ENCODE assay signal across 17 mouse cellular contexts in the genomic region with DNA sequence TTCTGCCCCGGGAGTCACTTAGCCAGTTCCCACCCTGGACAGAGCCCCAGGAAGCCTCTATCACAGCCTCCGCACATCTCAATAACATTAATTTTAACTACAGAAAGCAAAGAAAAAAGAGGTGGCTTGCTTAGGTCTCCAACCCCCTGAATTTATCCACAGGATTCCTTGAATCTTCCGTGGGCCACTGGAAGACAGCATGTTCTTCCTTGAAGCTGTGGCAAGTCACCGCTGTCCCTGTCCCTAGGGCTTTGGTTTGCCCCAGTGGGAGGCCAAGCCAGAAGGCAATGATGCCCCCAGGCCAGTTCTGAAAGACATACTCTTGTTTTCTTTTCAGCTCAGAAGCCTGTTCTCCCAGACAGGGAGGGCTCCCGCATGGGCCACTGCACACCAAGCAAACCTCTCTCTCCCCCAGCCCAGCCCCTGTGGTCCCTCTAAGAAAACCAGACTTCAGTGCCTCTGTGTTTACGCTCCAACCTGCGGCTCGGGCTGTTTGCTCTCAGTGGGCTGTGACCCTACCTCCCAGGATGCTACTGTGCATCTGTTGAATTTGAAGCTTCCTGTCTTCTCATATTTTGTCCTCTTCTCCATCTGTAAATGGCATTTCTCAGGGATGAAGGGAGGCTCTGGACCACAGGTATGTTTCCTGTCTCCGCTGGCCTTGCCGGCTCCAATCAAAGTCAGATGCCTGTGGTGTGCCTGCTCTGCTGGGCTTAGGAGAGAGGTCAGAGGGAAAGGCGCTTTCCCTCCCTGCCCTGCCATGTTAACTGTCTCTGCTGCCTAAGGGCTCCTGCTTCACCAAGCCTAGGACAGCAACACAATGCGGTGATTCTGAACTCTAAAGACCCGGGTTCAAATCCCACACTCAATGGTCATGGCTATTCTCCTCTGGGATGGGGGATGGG.
DNase-seq lines count a peak whose midpoint lies in the region; ATAC-seq and TF ChIP-seq lines count a peak whose summit lies in the region.
"Had no signal": no experiment of that assay in that cellular context is flagged by ENCODE, and none has a peak within 500 bp of the region (broad histone marks: within the 10 kb centered on the region; RNA-seq: fewer than 3 reads in every experiment).

No protein-coding gene starts in this region.

- WGBS in hindbrain, embryonic 10.5 days = 30% methylated on average over 13 of the region's 13 CpGs
- 35% methylated on average over 13 of the region's 13 CpGs for WGBS in hindbrain, embryonic 14.5 days
- WGBS in midbrain, embryonic 12.5 days = 19% methylated on average over 13 of the region's 13 CpGs
- WGBS in midbrain, embryonic 15.5 days = 29% methylated on average over 13 of the region's 13 CpGs
- WGBS in hindbrain, postnatal 0 days = 52% methylated on average over 13 of the region's 13 CpGs

- TF ChIP-seq CTCF in hindbrain, postnatal 0 days (IDR thresholded peaks at IDR 0.05; ENCODE audit: low read depth) = no peak

- no peaks in the 10 kb centered on the region for H3K36me3 ChIP-seq in hindbrain, embryonic 10.5 days
- no peaks in the 10 kb centered on the region for H3K36me3 ChIP-seq in hindbrain, embryonic 14.5 days (replicated peaks; ENCODE audit: control insufficient read depth, insufficient read depth)
- no peaks in the 10 kb centered on the region for H3K36me3 ChIP-seq in midbrain, embryonic 12.5 days
- no peaks in the 10 kb centered on the region for H3K36me3 ChIP-seq in midbrain, embryonic 15.5 days (replicated peaks)
- no peaks in the 10 kb centered on the region for H3K36me3 ChIP-seq in hindbrain, postnatal 0 days (ENCODE audit: insufficient read depth, low read length)
- H3K36me3 ChIP-seq: limb, embryonic 15.5 days had no signal

- no peak overlapping the region for H3K9ac ChIP-seq in hindbrain, embryonic 14.5 days
- no peak overlapping the region for H3K9ac ChIP-seq in midbrain, embryonic 12.5 days (replicated peaks)
- no peak overlapping the region for H3K9ac ChIP-seq in midbrain, embryonic 15.5 days
- no peak overlapping the region for H3K9ac ChIP-seq in hindbrain, postnatal 0 days (replicated peaks; ENCODE audit: low read length)
- H3K9ac ChIP-seq: forebrain, postnatal 0 days; limb, embryonic 15.5 days; liver, postnatal 0 days had no signal

- H3K27ac ChIP-seq in hindbrain, embryonic 10.5 days = peak overlapping the region; percentile 87
- no peak overlapping the region for H3K27ac ChIP-seq in hindbrain, embryonic 14.5 days
- H3K27ac ChIP-seq in midbrain, embryonic 12.5 days (replicated peaks) = peak overlapping the region; percentile 42
- no peak overlapping the region for H3K27ac ChIP-seq in midbrain, embryonic 15.5 days
- H3K27ac ChIP-seq in hindbrain, postnatal 0 days = no peak overlapping the region
- H3K27ac ChIP-seq: limb, embryonic 15.5 days had no signal

- DNase-seq in hindbrain, embryonic 10.5 days (ENCODE audit: low spot score) = peak; percentile 50
- DNase-seq in hindbrain, embryonic 14.5 days (ENCODE audit: low spot score) = no peak
- DNase-seq in hindbrain, postnatal 0 days (ENCODE audit: low spot score) = peak; percentile 15
- no peak for DNase-seq in yolk sac, embryonic 10.5 days (ENCODE audit: low spot score)
- DNase-seq: cerebellum, adult 11-12 months; cerebellum, postnatal 36 days; forebrain, postnatal 0 days; gastrocnemius, postnatal 10 days; heart, postnatal 36 days; liver, postnatal 0 days; right cerebral cortex, postnatal 25 days had no signal

- peaks cover 66% of the 10 kb centered on the region for H3K4me1 ChIP-seq in hindbrain, embryonic 10.5 days (replicated peaks)
- H3K4me1 ChIP-seq in hindbrain, embryonic 14.5 days (replicated peaks; ENCODE audit: control insufficient read depth, insufficient read depth, low read length) = peaks cover 32% of the 10 kb centered on the region
- H3K4me1 ChIP-seq in midbrain, embryonic 12.5 days = peaks cover 46% of the 10 kb centered on the region
- peaks cover 36% of the 10 kb centered on the region for H3K4me1 ChIP-seq in midbrain, embryonic 15.5 days
- H3K4me1 ChIP-seq in hindbrain, postnatal 0 days (ENCODE audit: insufficient read depth, low read length) = peaks cover 8% of the 10 kb centered on the region

- H3K27me3 ChIP-seq in hindbrain, embryonic 10.5 days (ENCODE audit: insufficient read depth, poor library complexity, severe bottlenecking) = 0 out of 2 replicates have a peak, but pooled peaks cover 12% of the 10 kb centered on the region
- no peaks in the 10 kb centered on the region for H3K27me3 ChIP-seq in hindbrain, embryonic 14.5 days (ENCODE audit: control insufficient read depth, insufficient read depth, low read length)
- no peaks in the 10 kb centered on the region for H3K27me3 ChIP-seq in midbrain, embryonic 12.5 days
- H3K27me3 ChIP-seq in midbrain, embryonic 15.5 days (replicated peaks) = no peaks in the 10 kb centered on the region
- H3K27me3 ChIP-seq in hindbrain, postnatal 0 days (ENCODE audit: insufficient read depth, low read length) = no peaks in the 10 kb centered on the region

- H3K4me2 ChIP-seq in hindbrain, embryonic 14.5 days (replicated peaks) = no peak overlapping the region
- H3K4me2 ChIP-seq in midbrain, embryonic 12.5 days (replicated peaks) = no peak overlapping the region
- no peak overlapping the region for H3K4me2 ChIP-seq in midbrain, embryonic 15.5 days
- no peak overlapping the region for H3K4me2 ChIP-seq in hindbrain, postnatal 0 days (ENCODE audit: low read depth, low read length)
- H3K4me2 ChIP-seq: heart, embryonic 11.5 days; limb, embryonic 15.5 days had no signal

- no peak for ATAC-seq in hindbrain, embryonic 14.5 days (ENCODE audit: low FRiP score)
- ATAC-seq in midbrain, embryonic 12.5 days (ENCODE audit: low FRiP score, low read depth) = no peak
- no peak for ATAC-seq in midbrain, embryonic 15.5 days (replicated peaks)
- ATAC-seq in hindbrain, postnatal 0 days = no peak
- no peak for ATAC-seq in megakaryocyte-erythroid progenitor cell, adult 5-6 weeks (replicated peaks; ENCODE audit: low FRiP score, low TSS enrichment, poor library complexity, severe bottlenecking)
- ATAC-seq: forebrain, postnatal 0 days; intestine, embryonic 16.5 days; liver, postnatal 0 days had no signal

- no peak overlapping the region for H3K4me3 ChIP-seq in hindbrain, embryonic 10.5 days
- H3K4me3 ChIP-seq in hindbrain, embryonic 14.5 days (replicated peaks; ENCODE audit: low read length) = no peak overlapping the region
- no peak overlapping the region for H3K4me3 ChIP-seq in midbrain, embryonic 12.5 days
- H3K4me3 ChIP-seq in midbrain, embryonic 15.5 days = no peak overlapping the region
- no peak overlapping the region for H3K4me3 ChIP-seq in hindbrain, postnatal 0 days (ENCODE audit: low read length)
- H3K4me3 ChIP-seq: limb, embryonic 15.5 days had no signal

- H3K9me3 ChIP-seq in hindbrain, embryonic 10.5 days = no peaks in the 10 kb centered on the region
- no peaks in the 10 kb centered on the region for H3K9me3 ChIP-seq in hindbrain, embryonic 14.5 days (ENCODE audit: control insufficient read depth, low read length)
- H3K9me3 ChIP-seq in midbrain, embryonic 12.5 days = 0 out of 2 replicates have a peak, but pooled peaks cover 4% of the 10 kb centered on the region
- H3K9me3 ChIP-seq in midbrain, embryonic 15.5 days = no peaks in the 10 kb centered on the region
- no peaks in the 10 kb centered on the region for H3K9me3 ChIP-seq in hindbrain, postnatal 0 days (ENCODE audit: low read length)
- H3K9me3 ChIP-seq: limb, embryonic 15.5 days had no signal

Comparison
In these comparisons a context has a peak if more than half of its experiments do, and no peak if none do; other contexts are left out.
1. DNase-seq: peak in hindbrain, embryonic 10.5 days (single experiment) and hindbrain, postnatal 0 days (single experiment); none in hindbrain, embryonic 14.5 days (single experiment) and yolk sac, embryonic 10.5 days (single experiment).
2. H3K27ac ChIP-seq: peak in hindbrain, embryonic 10.5 days (single experiment) and midbrain, embryonic 12.5 days (single experiment); none in hindbrain, embryonic 14.5 days (single experiment), midbrain, embryonic 15.5 days (single experiment) and hindbrain, postnatal 0 days (single experiment).